Mouse (Mus musculus): ENCODE results near the gene Sh3rf3.

Gene Sh3rf3

DNA sequence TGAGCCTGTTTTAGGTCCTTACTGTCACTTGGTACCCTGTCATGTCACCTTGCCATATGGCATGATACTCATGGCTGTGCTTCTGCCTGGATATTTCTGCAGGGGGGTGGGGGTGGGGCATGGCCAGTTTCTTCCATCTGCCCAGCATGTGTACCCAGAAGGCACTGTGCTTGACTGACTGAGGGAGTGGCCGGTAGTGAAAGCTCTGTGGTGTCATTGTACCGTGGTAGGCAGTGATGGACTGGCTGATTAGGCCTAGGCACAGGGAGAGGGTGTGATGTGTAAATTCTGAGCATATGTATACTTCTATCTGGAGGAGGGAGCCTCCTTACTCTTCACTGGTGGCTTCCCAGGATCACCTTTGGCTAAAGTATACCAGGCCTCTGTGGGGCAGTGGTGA, 51.6 kb downstream of the Sh3rf3 start:
- no peak for TF ChIP-seq NANOG (IDR thresholded peaks at IDR 0.05; ENCODE audit: borderline replicate concordance, low read length)
- TF ChIP-seq CTCF (conservative IDR thresholded peaks at IDR 0.05; ENCODE audit: low read length), result no peak
- TF ChIP-seq POU5F1 (IDR thresholded peaks at IDR 0.05; ENCODE audit: borderline replicate concordance, low read length), result no peak
- H3K36me3 ChIP-seq (ENCODE audit: insufficient read depth, low read length), result no peaks in the 10 kb centered on the region
- H3K4me1 ChIP-seq (replicated peaks; ENCODE audit: low read depth, low read length), result no peaks in the 10 kb centered on the region
- no peaks in the 10 kb centered on the region for H3K27me3 ChIP-seq (ENCODE audit: insufficient read depth, low read length)
- no peak overlapping the region for H3K4me3 ChIP-seq (replicated peaks; ENCODE audit: low read length)
- no peaks in the 10 kb centered on the region for H3K9me3 ChIP-seq (ENCODE audit: low read length)

DNA sequence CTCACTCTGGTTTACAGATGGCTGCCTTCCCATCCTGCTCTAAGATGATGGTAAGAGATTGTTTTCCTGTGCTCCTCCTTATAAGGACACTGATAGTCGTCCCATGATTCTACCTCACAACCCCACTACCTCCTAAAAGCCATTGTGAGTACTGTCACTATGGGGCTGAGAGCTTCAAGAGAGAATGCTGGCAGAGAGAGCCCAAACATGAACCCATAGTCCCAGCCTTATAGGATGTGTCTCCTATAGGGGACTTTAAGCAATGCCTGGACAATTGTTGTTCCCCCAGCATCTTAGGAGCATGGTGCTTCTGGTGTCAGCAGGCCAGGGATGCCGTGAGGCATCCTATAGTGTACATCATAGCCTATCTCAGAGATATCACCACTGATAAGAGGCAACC, 54.4 kb downstream of the Sh3rf3 start:
- H3K4me1 ChIP-seq (replicated peaks; ENCODE audit: low read depth, low read length), result no peaks in the 10 kb centered on the region
- no peak overlapping the region for H3K4me3 ChIP-seq (replicated peaks; ENCODE audit: low read length)
- no peaks in the 10 kb centered on the region for H3K27me3 ChIP-seq (ENCODE audit: insufficient read depth, low read length)
- TF ChIP-seq POU5F1 (IDR thresholded peaks at IDR 0.05; ENCODE audit: borderline replicate concordance, low read length) (no peak), CTCF (conservative IDR thresholded peaks at IDR 0.05; ENCODE audit: low read length) (no peak), NANOG (IDR thresholded peaks at IDR 0.05; ENCODE audit: borderline replicate concordance, low read length) (no peak)
- H3K36me3 ChIP-seq (ENCODE audit: insufficient read depth, low read length), result no peaks in the 10 kb centered on the region
- no peaks in the 10 kb centered on the region for H3K9me3 ChIP-seq (ENCODE audit: low read length)

DNA sequence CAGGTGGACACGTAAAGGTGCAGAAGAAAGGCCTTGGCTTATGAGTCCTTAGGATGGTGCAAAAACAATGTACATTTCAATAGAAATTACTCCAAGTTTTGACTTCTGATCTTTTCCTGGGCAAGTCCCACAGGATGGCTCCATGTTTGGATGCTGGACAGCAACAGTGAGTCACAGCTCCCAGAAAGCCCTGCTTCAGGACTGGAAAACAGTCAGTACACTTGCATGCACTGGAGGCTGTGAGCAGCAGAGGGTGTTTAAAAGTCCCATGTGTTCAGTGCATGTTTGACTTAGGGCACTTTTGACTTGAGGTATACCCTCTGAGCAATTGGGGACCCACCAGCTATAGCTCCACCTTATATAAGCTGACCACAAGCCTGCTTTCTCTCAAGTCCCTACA, 56.7 kb downstream of the Sh3rf3 start:
- H3K4me1 ChIP-seq (replicated peaks; ENCODE audit: low read depth, low read length), result no peaks in the 10 kb centered on the region
- no peak overlapping the region for H3K4me3 ChIP-seq (replicated peaks; ENCODE audit: low read length)
- no peaks in the 10 kb centered on the region for H3K36me3 ChIP-seq (ENCODE audit: insufficient read depth, low read length)
- TF ChIP-seq CTCF (conservative IDR thresholded peaks at IDR 0.05; ENCODE audit: low read length) (no peak), POU5F1 (IDR thresholded peaks at IDR 0.05; ENCODE audit: borderline replicate concordance, low read length) (no peak), NANOG (IDR thresholded peaks at IDR 0.05; ENCODE audit: borderline replicate concordance, low read length) (no peak)
- no peaks in the 10 kb centered on the region for H3K9me3 ChIP-seq (ENCODE audit: low read length)
- H3K27me3 ChIP-seq (ENCODE audit: insufficient read depth, low read length), result no peaks in the 10 kb centered on the region

DNA sequence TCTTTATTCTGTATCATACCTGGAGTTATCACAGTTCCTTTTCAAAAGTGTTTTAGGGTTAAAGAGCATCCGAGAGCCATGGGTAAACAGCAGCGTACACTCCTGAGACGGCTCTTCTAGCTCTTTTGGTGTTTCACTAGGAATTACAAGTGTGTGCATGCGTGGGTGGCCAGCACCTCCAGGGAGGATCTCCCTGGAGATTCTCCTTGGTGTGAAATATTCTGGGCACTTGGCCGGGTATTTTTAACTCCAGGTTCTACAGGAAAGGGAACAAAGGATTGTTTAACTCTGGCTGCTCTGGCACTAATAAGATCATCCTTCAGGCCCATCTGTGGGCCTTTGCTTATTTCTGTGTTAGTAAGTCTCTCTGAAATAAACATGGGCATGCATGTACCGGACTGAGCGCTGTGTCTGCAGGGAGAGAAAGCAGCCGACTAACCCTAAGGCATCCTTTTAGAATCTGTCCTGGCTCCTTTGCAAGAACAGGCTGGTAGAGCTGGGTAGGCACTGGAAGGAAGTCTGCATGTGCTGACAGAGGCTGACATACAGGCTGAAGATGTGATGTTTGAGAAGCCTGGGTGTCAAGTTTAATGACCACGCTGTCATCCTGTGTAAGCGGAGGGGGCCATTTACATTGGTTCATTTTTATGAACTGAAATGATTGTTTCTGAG, 58.1 kb downstream of the Sh3rf3 start:
- TF ChIP-seq CTCF (conservative IDR thresholded peaks at IDR 0.05; ENCODE audit: low read length), result no peak
- no peak for TF ChIP-seq NANOG (IDR thresholded peaks at IDR 0.05; ENCODE audit: borderline replicate concordance, low read length)
- no peak for TF ChIP-seq POU5F1 (IDR thresholded peaks at IDR 0.05; ENCODE audit: borderline replicate concordance, low read length)
- no peaks in the 10 kb centered on the region for H3K4me1 ChIP-seq (replicated peaks; ENCODE audit: low read depth, low read length)
- no peaks in the 10 kb centered on the region for H3K27me3 ChIP-seq (ENCODE audit: insufficient read depth, low read length)

DNA sequence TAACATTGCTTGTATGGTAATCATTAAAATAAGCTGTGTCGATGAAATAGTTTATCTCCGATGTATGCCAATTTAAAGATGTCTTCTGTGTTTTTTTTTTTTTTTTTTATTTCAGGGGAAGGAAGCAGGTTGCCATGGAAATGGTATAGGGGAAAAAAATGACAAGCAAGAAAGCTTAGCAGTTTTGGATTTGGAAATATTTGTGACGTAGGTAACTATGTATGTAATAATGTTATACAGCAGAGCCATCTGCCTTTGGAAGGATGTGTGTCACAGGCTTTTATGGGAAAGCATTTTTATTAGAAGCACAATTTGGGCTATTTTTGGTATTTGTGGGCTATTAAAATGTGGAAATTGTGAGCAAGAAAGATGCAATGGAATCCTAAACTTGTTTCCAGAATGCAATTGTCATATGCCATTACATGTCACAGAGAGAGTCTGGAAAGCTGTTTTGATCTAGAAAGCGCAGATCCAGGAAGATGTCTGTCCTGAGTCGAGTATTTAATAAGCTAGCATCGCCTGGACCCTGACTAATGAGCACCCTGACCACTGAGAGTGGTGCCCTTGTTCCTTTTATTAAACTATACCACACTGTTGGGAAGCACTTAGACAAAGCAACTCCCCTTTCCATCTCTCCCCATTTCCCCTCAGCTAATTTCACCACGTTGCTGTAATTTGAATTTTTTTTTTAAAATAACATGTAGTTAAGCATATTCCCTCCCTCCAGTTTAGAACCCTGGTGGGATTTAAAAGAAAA, 58.8 kb downstream of the Sh3rf3 start:
- Histone ChIP-seq H3K4me1 (replicated peaks; ENCODE audit: low read depth, low read length) (no peaks in the 10 kb centered on the region), H3K36me3 (ENCODE audit: insufficient read depth, low read length) (no peaks in the 10 kb centered on the region), H3K4me3 (replicated peaks; ENCODE audit: low read length) (no peak overlapping the region), H3K27me3 (ENCODE audit: insufficient read depth, low read length) (no peaks in the 10 kb centered on the region), H3K9me3 (ENCODE audit: low read length) (no peaks in the 10 kb centered on the region)
- no peak for TF ChIP-seq CTCF (conservative IDR thresholded peaks at IDR 0.05; ENCODE audit: low read length)
- no peak for TF ChIP-seq NANOG (IDR thresholded peaks at IDR 0.05; ENCODE audit: borderline replicate concordance, low read length)
- no peak for TF ChIP-seq POU5F1 (IDR thresholded peaks at IDR 0.05; ENCODE audit: borderline replicate concordance, low read length)

More for the DNA sequence above, 58.1 kb downstream of the Sh3rf3 start:
- Histone ChIP-seq H3K4me3 (replicated peaks; ENCODE audit: low read length) (no peak overlapping the region), H3K36me3 (ENCODE audit: insufficient read depth, low read length) (no peaks in the 10 kb centered on the region), H3K9me3 (ENCODE audit: low read length) (no peaks in the 10 kb centered on the region)

DNA sequence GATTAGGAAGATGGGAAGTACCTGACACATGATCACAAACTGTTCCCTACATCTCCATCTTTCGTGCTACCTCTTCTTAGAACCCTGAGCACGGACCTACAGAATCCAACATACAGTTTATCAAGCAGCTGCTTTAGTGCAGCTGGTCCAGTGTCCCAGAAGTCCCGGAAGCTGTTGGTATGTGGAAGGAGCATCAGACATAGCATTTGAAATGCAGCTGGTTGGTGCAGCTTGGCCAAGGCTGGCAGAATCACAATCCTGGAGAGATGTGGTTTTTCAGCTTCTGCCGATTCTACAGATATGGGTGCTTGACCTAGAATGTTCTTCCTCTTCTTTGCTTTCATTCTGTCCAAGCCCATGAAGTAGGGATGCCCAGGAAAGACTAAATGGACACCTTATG, 64.7 kb downstream of the Sh3rf3 start:
- peaks cover 18% of the 10 kb centered on the region for H3K9me3 ChIP-seq (ENCODE audit: low read length)
- no peaks in the 10 kb centered on the region; the same call in 1 of the 2 replicates for H3K4me1 ChIP-seq (replicated peaks; ENCODE audit: low read depth, low read length)
- no peaks in the 10 kb centered on the region for H3K27me3 ChIP-seq (ENCODE audit: insufficient read depth, low read length)
- H3K4me3 ChIP-seq (replicated peaks; ENCODE audit: low read length), result no peak overlapping the region
- no peaks in the 10 kb centered on the region for H3K36me3 ChIP-seq (ENCODE audit: insufficient read depth, low read length)
- no peak for TF ChIP-seq NANOG (IDR thresholded peaks at IDR 0.05; ENCODE audit: borderline replicate concordance, low read length)
- TF ChIP-seq CTCF (conservative IDR thresholded peaks at IDR 0.05; ENCODE audit: low read length), result no peak
- TF ChIP-seq POU5F1 (IDR thresholded peaks at IDR 0.05; ENCODE audit: borderline replicate concordance, low read length), result no peak

DNA sequence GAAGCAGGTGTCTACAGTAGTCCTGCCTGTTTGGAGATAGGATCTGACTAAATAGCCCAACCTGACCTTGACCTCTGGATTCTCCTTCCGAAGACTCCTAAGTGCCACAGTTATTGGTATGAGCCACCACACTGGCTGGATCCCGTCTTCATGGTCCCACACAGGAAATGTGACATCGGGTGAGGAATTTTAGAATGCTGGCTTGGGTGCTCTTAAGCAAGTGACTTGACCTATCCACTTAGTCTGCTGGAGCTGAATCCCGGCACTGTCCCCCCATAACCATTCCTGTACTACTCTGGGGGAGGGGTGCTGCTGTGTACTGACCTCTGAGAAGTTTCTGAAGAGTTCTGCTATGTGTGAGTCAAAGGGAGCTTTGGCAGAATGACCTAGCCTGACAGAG, 65.5 kb downstream of the Sh3rf3 start:
- no peaks in the 10 kb centered on the region; the same call in 1 of the 2 replicates for H3K4me1 ChIP-seq (replicated peaks; ENCODE audit: low read depth, low read length)
- no peaks in the 10 kb centered on the region for H3K36me3 ChIP-seq (ENCODE audit: insufficient read depth, low read length)
- H3K9me3 ChIP-seq (ENCODE audit: low read length), result peaks cover 18% of the 10 kb centered on the region
- no peak overlapping the region for H3K4me3 ChIP-seq (replicated peaks; ENCODE audit: low read length)
- no peaks in the 10 kb centered on the region for H3K27me3 ChIP-seq (ENCODE audit: insufficient read depth, low read length)
- TF ChIP-seq CTCF (conservative IDR thresholded peaks at IDR 0.05; ENCODE audit: low read length) (no peak), NANOG (IDR thresholded peaks at IDR 0.05; ENCODE audit: borderline replicate concordance, low read length) (peak; percentile 13; the same call in 1 of the 2 replicates), POU5F1 (IDR thresholded peaks at IDR 0.05; ENCODE audit: borderline replicate concordance, low read length) (no peak)

DNA sequence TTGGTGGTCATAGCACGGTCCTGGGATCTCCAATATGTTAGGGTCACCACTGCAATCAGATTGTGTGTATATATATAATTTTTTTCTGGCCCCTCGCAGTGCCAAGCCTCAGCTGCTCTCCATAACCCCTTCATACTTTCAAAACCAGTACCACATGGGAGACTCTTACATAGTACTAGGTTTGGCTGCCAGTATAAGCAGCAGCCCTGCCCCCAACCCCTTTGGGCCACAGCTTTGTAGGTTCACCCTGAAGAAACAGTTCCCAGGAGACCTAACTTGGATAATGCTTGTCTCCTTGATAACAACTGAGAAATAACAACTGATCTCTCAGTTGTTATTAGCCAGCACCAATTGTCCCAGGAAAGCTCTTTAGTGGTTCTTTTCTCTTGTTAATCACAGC, 69.6 kb downstream of the Sh3rf3 start:
- H3K36me3 ChIP-seq (ENCODE audit: insufficient read depth, low read length), result no peaks in the 10 kb centered on the region
- H3K27me3 ChIP-seq (ENCODE audit: insufficient read depth, low read length), result no peaks in the 10 kb centered on the region
- peaks cover 18% of the 10 kb centered on the region for H3K9me3 ChIP-seq (ENCODE audit: low read length)
- no peak for TF ChIP-seq POU5F1 (IDR thresholded peaks at IDR 0.05; ENCODE audit: borderline replicate concordance, low read length)
- TF ChIP-seq NANOG (IDR thresholded peaks at IDR 0.05; ENCODE audit: borderline replicate concordance, low read length), result no peak
- no peak for TF ChIP-seq CTCF (conservative IDR thresholded peaks at IDR 0.05; ENCODE audit: low read length)
- H3K4me1 ChIP-seq (replicated peaks; ENCODE audit: low read depth, low read length), result no peaks in the 10 kb centered on the region; the same call in 1 of the 2 replicates
- no peak overlapping the region for H3K4me3 ChIP-seq (replicated peaks; ENCODE audit: low read length)

Measured in E14TG2a.4 (cell line).